Mouse (Mus musculus) CH12.LX (cell line): ENCODE data around the gene D630039A03Rik. TPM values are rescaled to one million over a fixed set of nuclear protein-coding genes. Genes with fewer than 3 reads are reported as not detected.

Experiments used
- DNase-seq: peaks from one replicate; pipeline ENCODE4 v3.0.0-alpha.2; 2013; ENCODE audit errors: extremely low read depth
- H3K27ac ChIP-seq: 2 replicates; pipeline ENCODE4 v1.5.1; 2012; ENCODE audit warnings: low read depth, mild to moderate bottlenecking, control low read depth, moderate library complexity; ENCODE audit not compliant: insufficient read depth
- H3K27me3 ChIP-seq: replicated peaks from 2 replicates; pipeline ENCODE3; 2012; ENCODE audit warnings: inconsistent platforms
- H3K36me3 ChIP-seq, 2 experiments: replicated peaks in 1 of 2; 2 replicates each; pipeline versions ENCODE3 to v1.6.1; 2012; ENCODE audit warnings: inconsistent platforms in 1 of 2, low read length in 1 of 2, mild to moderate bottlenecking in 1 of 2, mixed read lengths in 1 of 2, moderate library complexity in 1 of 2; ENCODE audit not compliant: control insufficient read depth in 1 of 2, insufficient read depth in 1 of 2
- H3K4me1 ChIP-seq, 2 experiments: 2 replicates each; pipeline ENCODE4 v1.6.1; 2012; ENCODE audit warnings: inconsistent platforms in 1 of 2, moderate library complexity in 1 of 2; ENCODE audit not compliant: insufficient read depth in 2 of 2, control insufficient read depth in 1 of 2
- H3K4me2 ChIP-seq: 2 replicates; pipeline ENCODE4 v1.6.1; 2012; ENCODE audit warnings: low read depth, mild to moderate bottlenecking, control low read depth; ENCODE audit not compliant: poor library complexity, insufficient read depth, severe bottlenecking
- H3K4me3 ChIP-seq, 3 experiments: fragments of 150-350 bp in 1 of 3; sonication (generic) in 1 of 3; replicated peaks in 1 of 3; 2 replicates each; pipeline versions ENCODE3 to v1.5.1; 2011 to 2012; ENCODE audit warnings: low read depth in 2 of 3, low read length in 2 of 3, mild to moderate bottlenecking in 2 of 3, moderate library complexity in 2 of 3, control low read depth in 1 of 3, improper control_type of control experiment in 1 of 3, inconsistent platforms in 1 of 3, mixed read lengths in 1 of 3; ENCODE audit not compliant: poor library complexity in 1 of 3
- H3K79me2 ChIP-seq: replicated peaks from 2 replicates; pipeline ENCODE4 v1.6.1; 2012; ENCODE audit warnings: mild to moderate bottlenecking, moderate library complexity; ENCODE audit not compliant: control insufficient read depth, poor library complexity, insufficient read depth, severe bottlenecking; ENCODE audit errors: extremely low read depth
- H3K9ac ChIP-seq: 2 replicates; pipeline ENCODE4 v1.6.1; 2012; ENCODE audit warnings: low read depth, mild to moderate bottlenecking, control low read depth, moderate library complexity; ENCODE audit not compliant: insufficient read depth
- H3K9me3 ChIP-seq: replicated peaks from 2 replicates; pipeline ENCODE3; 2012; ENCODE audit warnings: low read length, inconsistent platforms, mixed read lengths
- CHD2 ChIP-seq: IDR thresholded peaks from 2 replicates; pipeline ENCODE4 v1.6.1; 2011; ENCODE audit warnings: low read length, improper control_type of control experiment
- EP300 ChIP-seq: IDR thresholded peaks from 2 replicates; pipeline ENCODE4 v1.6.1; 2011; ENCODE audit warnings: low read length, improper control_type of control experiment
- GABPA ChIP-seq: IDR thresholded peaks from 2 replicates; pipeline ENCODE4 v1.6.1; 2012; ENCODE audit warnings: low read depth, low read length, improper control_type of control experiment, inconsistent platforms; ENCODE audit not compliant: insufficient replicate concordance
- JUN ChIP-seq: IDR thresholded peaks from 2 replicates; pipeline ENCODE4 v1.6.1; 2011; ENCODE audit warnings: low read depth, mild to moderate bottlenecking, low read length, improper control_type of control experiment, moderate library complexity; ENCODE audit not compliant: insufficient read depth
- MAX ChIP-seq: IDR thresholded peaks from 2 replicates; pipeline ENCODE4 v1.6.1; 2011; ENCODE audit warnings: low read length, improper control_type of control experiment
- MEF2A ChIP-seq: IDR thresholded peaks from 2 replicates; pipeline ENCODE4 v1.6.1; 2014; ENCODE audit warnings: low read depth, mild to moderate bottlenecking, inconsistent platforms, low read length, improper control_type of control experiment, borderline replicate concordance
- MXI1 ChIP-seq: IDR thresholded peaks from 2 replicates; pipeline ENCODE4 v1.6.1; 2011; ENCODE audit warnings: mild to moderate bottlenecking, low read depth, low read length, improper control_type of control experiment
- MYC ChIP-seq: IDR thresholded peaks from 2 replicates; pipeline ENCODE4 v1.6.1; 2011; ENCODE audit warnings: low read depth, mild to moderate bottlenecking, improper control_type of control experiment, low read length
- NELFE ChIP-seq: IDR thresholded peaks from 2 replicates; pipeline ENCODE4 v1.6.1; 2011; ENCODE audit warnings: low read depth, low read length, improper control_type of control experiment
- POLR2AphosphoS2 ChIP-seq: IDR thresholded peaks from 2 replicates; pipeline ENCODE4 v1.6.1; 2011; ENCODE audit warnings: low read depth, low read length, improper control_type of control experiment
- RAD21 ChIP-seq: IDR thresholded peaks from 2 replicates; pipeline ENCODE4 v1.6.1; 2011; ENCODE audit warnings: low read depth, mild to moderate bottlenecking, low read length, improper control_type of control experiment, moderate library complexity
- UBTF ChIP-seq: IDR thresholded peaks from 2 replicates; pipeline ENCODE4 v1.6.1; 2012; ENCODE audit warnings: low read depth, mild to moderate bottlenecking, inconsistent platforms, low read length, improper control_type of control experiment, moderate library complexity
- USF1 ChIP-seq: IDR thresholded peaks from 2 replicates; pipeline ENCODE4 v1.6.1; 2014; ENCODE audit warnings: low read depth, mild to moderate bottlenecking, inconsistent platforms, low read length, improper control_type of control experiment
- ZC3H11A ChIP-seq: IDR thresholded peaks from 2 replicates; pipeline ENCODE4 v1.6.1; 2012; ENCODE audit warnings: low read depth, mild to moderate bottlenecking, inconsistent platforms, low read length, improper control_type of control experiment
- dilution Hi-C: fragments of 300-500 bp; cut with MboI; formaldehyde crosslinking; loops from 2 replicates; pipeline ENCODE4 v1.14.3; 2020; ENCODE audit warnings: low sequenced_read_pairs; ENCODE audit not compliant: extremely low pct_unique_long_range_greater_than_20kb, extremely low pct_ligation_motif_present
- in situ Hi-C: fragments of 300-500 bp; cut with MboI; formaldehyde crosslinking; loops from 3 replicates; pipeline ENCODE4 v1.14.3; 2019; ENCODE audit warnings: low sequenced_read_pairs, low pct_ligation_motif_present, low pct_unique_long_range_greater_than_20kb, mixed read lengths
- polyA plus RNA-seq: library from polyadenylated mRNA; unstranded; fragments of >175 nt; gene quantifications from 2 replicates; pipeline ENCODE4 v1.2.1, GENCODE M21; 2012; ENCODE audit warnings: low read depth; ENCODE audit not compliant: insufficient read length
- total RNA-seq, 2 experiments: library from RNA; depleted of rRNA; stranded (reverse); fragments of 300-350 nt in 1 of 2; fragments of >200 nt in 1 of 2; gene quantifications; 2 replicates each; pipeline ENCODE4 v1.2.3; 2012 to 2014

The D630039A03Rik gene
- total and polyA plus RNA-seq, 3 experiments, result not detected

- Histone ChIP-seq H3K4me3 (peak overlapping the region; percentile 60 to 91 (median 80)), H3K27ac (peak overlapping the region; percentile 20; the same call in 1 of the 2 replicates), H3K27me3 (no peaks in the 10 kb centered on the region), H3K9me3 (peaks cover 10% of the 10 kb centered on the region), H3K79me2 (peaks cover 49% of the 10 kb centered on the region), H3K9ac (peak overlapping the region; percentile 66), H3K4me2 (peak overlapping the region; percentile 87), H3K36me3 (peaks cover 19 to 33% of the 10 kb centered on the region in 2 experiments), H3K4me1 (peaks cover 0 to 48% of the 10 kb centered on the region in 2 experiments; a peak in 2 of 4 replicates)
- in situ Hi-C loops (loop anchor here (10.0 kb wide), 1 partner anchor 120 kb away; no protein-coding TSS in a partner anchor), dilution Hi-C loops (no loop called here)
- TF ChIP-seq ZC3H11A (no peak), GABPA (no peak), EP300 (no peak), MAX (no peak), MXI1 (no peak), MEF2A (no peak), JUN (no peak), NELFE (no peak), CHD2 (no peak), POLR2AphosphoS2 (no peak)
- DNase-seq, result no peak
Measured at GRCm38 (mm10) chr4:57954991-57955390, 38.9 kb upstream of the D630039A03Rik start.

GRCm38 (mm10) chr4:57954580-57954979 is 38.5 kb upstream of the D630039A03Rik start:
- no peaks in the 10 kb centered on the region for H3K27me3 ChIP-seq
- dilution Hi-C loops (no loop called here), in situ Hi-C loops (loop anchor here (10.0 kb wide), 1 partner anchor 120 kb away; no protein-coding TSS in a partner anchor)
- no peak for DNase-seq
- H3K4me2 ChIP-seq, result peak overlapping the region; percentile 87
- TF ChIP-seq MYC, result peak; percentile 51; the same call in 1 of the 2 replicates
- no peak for TF ChIP-seq RAD21
- peak; percentile 73 for TF ChIP-seq MAX
- TF ChIP-seq MXI1, result peak; percentile 89
- peaks cover 10% of the 10 kb centered on the region for H3K9me3 ChIP-seq
- H3K4me3 ChIP-seq, result peak overlapping the region; percentile 60 to 91 (median 80)
- peaks cover 49% of the 10 kb centered on the region for H3K79me2 ChIP-seq
- peak overlapping the region; percentile 20; the same call in 1 of the 2 replicates for H3K27ac ChIP-seq
- H3K9ac ChIP-seq, result peak overlapping the region; percentile 66
- peaks cover 23 to 37% of the 10 kb centered on the region in 2 experiments for H3K36me3 ChIP-seq
- H3K4me1 ChIP-seq, result peaks cover 0 to 52% of the 10 kb centered on the region in 2 experiments; a peak in 2 of 4 replicates

- TF ChIP-seq USF1 (no peak), UBTF (no peak)
- no peaks in the 10 kb centered on the region for H3K27me3 ChIP-seq
- peaks cover 0 to 49% of the 10 kb centered on the region in 2 experiments; a peak in 2 of 4 replicates for H3K4me1 ChIP-seq
- in situ Hi-C loops (loop anchor here (10.0 kb wide), 1 partner anchor 121 kb away; no protein-coding TSS in a partner anchor), dilution Hi-C loops (no loop called here)
- H3K27ac ChIP-seq, result no peak overlapping the region
- H3K79me2 ChIP-seq, result peaks cover 49% of the 10 kb centered on the region
- no peak for DNase-seq
- H3K36me3 ChIP-seq, result peaks cover 29 to 45% of the 10 kb centered on the region in 2 experiments
- peaks cover 10% of the 10 kb centered on the region for H3K9me3 ChIP-seq
- H3K9ac ChIP-seq, result peak overlapping the region; percentile 66; the same call in 1 of the 2 replicates
- H3K4me3 ChIP-seq, result peak overlapping the region; percentile 60 to 91 (median 80)
- H3K4me2 ChIP-seq, result peak overlapping the region; percentile 87
Measured at GRCm38 (mm10) chr4:57953796-57954195, 37.7 kb upstream of the D630039A03Rik start.
